Mouse (Mus musculus) adrenal gland, postnatal 14 days (tissue): ENCODE data around the gene Cdc14a. TPM values are rescaled to one million over a fixed set of nuclear protein-coding genes. Genes with fewer than 3 reads are reported as not detected.

Experiments used
- DNase-seq: peaks from one replicate; pipeline ENCODE4 v3.0.0; 2021; ENCODE audit warnings: mixed read lengths
- total RNA-seq: library from RNA; stranded (reverse); gene quantifications from 2 replicates; pipeline ENCODE4 v1.2.3, GENCODE M21; 2021

The Cdc14a gene
- total RNA-seq, 1 experiment from 2014 or later = 8.8 TPM

DNA sequence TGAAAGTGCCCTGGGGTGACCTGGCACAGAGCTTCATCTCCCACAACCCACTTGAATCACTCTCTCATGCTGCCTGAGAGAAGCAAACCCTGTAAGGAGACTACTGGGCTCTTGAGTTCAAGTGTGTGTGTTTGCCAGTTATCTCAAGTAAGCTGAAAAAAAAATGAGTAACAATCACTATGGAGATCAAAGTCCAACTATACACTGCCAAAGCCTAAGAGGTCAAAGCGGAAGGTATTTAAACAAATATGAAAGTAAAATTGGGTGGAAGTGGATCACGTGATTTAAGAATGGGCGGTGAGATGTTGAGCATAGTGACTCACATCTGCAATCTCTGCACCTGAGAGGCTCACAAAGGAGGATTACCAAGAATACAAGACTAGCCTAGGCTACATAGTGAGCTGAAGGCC lies 9.4 kb downstream of the Cdc14a start:
- DNase-seq = no peak

DNA sequence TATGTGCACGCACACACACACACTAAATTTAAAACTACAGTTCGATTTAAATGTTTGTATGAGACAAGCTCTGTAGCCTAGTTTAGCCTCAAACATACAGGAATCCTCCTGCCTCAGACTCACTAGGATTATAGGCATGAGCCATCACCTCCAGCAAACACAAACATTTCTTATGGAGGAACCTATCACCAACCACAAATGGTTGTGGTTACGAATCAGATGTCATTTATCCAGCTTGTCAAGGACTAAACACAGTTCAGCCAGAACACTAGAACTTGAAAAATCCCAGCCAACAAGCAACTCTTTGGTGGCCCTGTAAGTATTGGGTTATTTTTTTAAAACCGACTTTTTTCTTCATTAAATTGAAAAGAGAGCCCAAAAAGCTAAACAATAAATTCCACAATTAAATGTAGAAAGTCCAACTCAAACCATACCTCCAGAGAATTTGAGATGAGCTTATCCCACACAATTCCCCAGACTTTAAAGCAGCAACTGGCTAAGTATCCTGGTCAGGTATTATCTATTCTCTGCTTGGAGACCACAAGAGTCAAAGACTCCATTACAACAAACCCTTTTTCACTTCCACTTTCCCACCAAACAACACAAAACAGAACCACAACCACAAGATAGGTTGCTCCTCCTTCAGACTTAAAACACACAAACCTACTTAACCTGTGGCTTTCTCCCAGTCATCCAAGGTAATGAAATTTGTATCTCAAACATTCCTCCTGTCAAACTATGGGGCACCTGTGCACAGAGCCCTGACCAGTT lies 10.7 kb downstream of the Cdc14a start:
- no peak for DNase-seq

DNA sequence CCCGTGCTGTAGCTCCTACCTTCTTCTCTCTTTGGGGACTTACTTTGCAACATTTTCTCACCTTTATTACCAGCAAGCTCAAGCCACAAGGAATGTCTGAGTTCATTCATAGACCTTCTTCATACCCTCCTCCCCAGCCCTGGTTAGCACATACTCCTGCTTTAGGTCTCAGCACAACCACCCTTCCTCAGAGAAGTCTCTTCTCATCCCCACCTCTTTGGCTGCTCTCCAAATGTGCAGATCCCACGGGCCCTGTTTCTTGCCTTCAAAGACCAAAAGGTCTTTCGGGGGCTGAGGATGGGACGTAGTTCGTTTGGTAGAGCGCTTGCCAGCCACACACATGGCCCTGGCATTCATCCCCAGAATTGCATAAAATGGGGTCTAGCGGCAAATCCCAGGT lies 13.8 kb downstream of the Cdc14a start:
- DNase-seq = no peak

DNA sequence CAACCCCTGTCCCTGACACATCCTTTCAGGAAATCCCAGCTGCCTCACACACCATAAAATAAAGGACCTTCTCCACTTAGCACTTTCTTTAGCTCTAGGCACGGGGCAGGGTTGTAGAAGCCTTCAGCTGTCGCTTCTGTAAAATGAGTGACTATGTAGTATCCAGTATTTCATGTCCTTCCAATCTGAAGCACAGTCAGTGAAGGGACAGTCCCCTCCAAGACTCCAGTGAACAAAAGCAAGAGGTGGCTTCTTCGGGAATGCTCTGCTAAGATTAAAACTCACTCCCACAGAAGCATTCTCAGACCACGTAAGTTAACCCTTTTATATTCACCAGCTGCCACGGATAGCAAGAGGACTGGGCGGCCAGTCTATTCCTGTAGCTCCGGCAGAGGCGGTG lies 14.3 kb downstream of the Cdc14a start:
- no peak for DNase-seq

GRCm38 (mm10) chr3:116408856-116409255 lies 15.0 kb downstream of the Cdc14a start:
- DNase-seq = no peak

GRCm38 (mm10) chr3:116405516-116405915 lies 18.3 kb downstream of the Cdc14a start:
- no peak for DNase-seq

- no peak for DNase-seq
Measured at GRCm38 (mm10) chr3:116401436-116401835, 22.4 kb downstream of the Cdc14a start.

- DNase-seq = no peak
Measured at GRCm38 (mm10) chr3:116399349-116400090, 24.3 kb downstream of the Cdc14a start.

GRCm38 (mm10) chr3:116398543-116398942 lies 25.3 kb downstream of the Cdc14a start:
- DNase-seq = no peak

GRCm38 (mm10) chr3:116397976-116398375 lies 25.9 kb downstream of the Cdc14a start:
- no peak for DNase-seq

DNA sequence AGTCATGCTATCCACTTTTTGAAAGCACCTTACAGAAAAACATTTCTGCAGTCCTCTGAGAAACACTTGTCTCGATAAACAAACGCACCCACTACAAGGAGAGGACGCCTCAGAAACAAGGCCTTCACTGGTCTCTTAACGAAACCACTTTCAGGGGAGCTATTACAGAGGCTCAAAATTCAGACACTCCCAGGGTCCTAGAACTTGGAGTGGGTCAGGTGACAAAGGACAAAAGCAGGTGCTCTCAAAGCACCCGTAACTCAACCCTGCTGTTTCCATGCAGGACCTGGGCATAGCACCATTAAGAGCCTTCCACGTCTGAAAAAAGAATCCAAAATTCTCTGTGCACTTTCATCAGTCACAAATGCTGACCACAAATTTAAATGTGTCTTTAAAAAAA lies 26.5 kb downstream of the Cdc14a start:
- no peak for DNase-seq

DNA sequence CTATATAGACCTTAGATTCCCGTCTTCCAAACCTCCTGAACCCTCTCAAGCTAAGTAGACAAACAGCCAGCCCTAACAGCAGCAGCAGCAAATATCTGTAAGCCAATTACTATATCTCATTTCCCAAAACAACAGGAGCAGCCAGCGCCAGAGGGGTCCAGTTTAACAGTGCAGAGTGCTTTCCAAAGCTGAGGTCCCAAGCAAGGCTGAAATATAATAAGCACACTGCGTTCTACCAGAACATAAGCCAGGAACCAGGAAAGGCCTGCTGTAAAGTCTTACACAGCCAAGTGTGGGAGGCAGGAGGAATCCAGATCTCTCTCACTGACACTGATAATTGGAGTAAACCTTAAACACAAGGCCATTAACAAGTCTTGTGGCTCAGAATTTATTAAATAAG lies 27.3 kb downstream of the Cdc14a start:
- DNase-seq = no peak

DNA sequence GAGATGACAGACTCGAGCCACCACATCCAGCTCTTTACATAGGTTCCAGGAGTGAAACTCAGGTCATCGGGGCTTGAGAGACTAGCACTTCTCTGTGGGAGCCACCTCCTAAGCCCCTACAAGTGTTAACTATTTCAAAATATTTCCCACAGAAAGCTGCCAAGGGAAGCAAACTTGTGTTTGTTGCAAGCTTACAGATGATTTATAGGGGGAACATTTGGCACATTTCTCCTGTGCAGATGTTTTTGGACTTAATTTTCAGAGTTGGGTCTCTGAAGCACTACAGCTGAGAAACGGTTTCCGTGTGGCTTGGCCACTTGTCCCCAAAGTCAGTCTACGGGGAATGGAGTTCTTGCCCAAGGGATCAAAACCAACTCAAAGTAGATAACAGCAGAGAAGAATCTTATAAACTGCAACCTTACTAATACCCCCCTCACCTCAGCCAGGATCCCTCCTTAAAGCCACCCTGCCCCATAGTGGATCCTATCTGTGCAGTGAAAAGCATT lies 28.9 kb downstream of the Cdc14a start:
- DNase-seq = no peak

GRCm38 (mm10) chr3:116391399-116391798 lies 32.4 kb downstream of the Cdc14a start:
- no peak for DNase-seq

- no peak for DNase-seq
Measured at GRCm38 (mm10) chr3:116389500-116390470, 34.0 kb downstream of the Cdc14a start.

DNA sequence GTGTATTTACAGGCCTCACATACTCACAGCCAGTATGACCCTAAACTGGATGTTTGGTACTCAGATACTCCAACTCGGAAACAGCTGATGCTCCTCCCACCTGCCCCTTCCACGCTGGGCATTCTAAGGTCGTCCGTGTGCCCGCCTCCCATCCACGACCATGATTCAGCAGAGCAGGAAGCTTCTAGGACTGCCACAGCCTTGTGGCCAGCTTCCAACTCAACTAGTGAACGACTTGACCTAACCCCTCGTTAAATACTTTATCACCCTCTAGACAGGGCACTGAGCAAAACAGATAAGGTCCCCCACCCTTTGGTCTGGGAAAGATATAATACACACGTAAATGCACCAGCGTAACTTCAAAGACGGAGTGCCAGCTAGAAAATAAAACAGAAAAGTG lies 35.0 kb downstream of the Cdc14a start:
- DNase-seq = peak; percentile 68

DNA sequence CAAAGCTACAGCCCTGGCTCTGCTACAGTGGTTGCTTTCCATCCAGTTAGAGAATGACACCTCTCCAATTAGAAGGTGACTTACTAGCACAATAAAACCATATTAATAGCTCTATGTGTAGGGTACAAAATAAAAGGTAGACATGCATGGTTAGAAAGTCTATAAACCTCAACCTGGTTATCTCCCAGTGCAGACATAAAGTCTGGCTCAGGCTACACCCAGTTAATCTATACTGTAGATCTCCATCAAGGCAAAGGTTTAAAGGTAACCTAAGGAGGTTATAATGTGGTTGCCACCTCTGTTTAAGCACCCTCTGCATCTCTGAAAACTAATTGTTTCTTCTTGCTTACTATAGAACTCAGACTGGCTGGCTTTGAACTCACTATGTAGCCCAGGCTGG lies 36.9 kb downstream of the Cdc14a start:
- no peak for DNase-seq

DNA sequence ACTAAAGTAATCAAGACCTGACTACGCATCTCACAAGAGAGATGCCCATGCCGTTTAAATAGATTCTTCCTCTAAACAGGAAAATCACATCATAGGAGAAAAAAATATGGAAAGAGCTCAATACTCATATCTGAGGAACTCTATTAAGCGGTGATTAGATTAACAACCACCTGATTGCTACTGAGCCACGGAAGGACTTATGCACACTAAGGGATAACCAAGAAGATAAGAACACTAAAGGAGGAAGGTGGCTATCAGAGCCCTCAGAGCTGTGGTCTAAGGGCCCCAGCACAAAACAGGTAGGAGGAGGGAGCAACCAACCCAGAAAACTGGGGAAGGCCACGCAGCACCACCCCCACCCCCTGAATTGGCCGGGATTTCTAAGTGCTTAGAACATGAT lies 37.5 kb downstream of the Cdc14a start:
- DNase-seq = no peak

DNA sequence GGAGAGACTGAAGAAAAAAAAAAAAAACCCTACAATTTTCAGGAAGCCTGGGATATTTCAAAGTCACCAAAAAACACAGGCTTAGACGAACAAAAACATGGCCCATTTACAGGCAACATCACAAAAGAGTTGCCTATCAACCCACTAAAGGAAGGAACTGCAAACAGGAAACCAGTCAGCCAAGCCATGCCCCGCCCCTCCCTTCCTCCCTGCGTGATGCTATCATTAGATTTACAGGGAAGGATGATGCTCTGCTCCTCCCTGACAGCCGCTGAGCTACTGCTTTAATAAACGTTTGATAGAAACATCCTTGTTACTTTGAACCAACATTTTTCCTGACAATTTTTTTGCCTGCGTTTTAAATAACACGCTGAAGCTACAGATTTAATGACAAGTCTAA lies 39.5 kb downstream of the Cdc14a start:
- peak; percentile 56 for DNase-seq

DNA sequence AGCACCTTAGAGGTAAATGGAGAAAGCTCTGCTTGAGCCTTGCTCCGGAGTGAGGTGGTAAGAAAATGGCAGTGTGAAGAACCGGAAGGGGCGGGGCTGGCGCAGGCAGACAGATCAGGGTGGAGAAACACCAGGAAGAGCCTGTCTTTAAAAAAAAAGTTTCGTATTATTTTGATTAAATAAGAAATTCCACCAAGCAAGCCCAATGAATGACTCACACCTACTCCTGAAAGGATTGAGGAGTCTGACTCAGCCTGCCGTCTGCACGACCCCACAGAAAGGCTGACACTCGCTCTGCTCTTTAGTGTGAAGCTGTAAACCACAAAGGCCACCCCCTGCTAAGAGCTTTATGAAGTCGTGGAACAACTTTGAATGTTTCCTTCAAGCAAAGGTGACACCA lies 43.5 kb downstream of the Cdc14a start:
- DNase-seq = peak; percentile 21

DNA sequence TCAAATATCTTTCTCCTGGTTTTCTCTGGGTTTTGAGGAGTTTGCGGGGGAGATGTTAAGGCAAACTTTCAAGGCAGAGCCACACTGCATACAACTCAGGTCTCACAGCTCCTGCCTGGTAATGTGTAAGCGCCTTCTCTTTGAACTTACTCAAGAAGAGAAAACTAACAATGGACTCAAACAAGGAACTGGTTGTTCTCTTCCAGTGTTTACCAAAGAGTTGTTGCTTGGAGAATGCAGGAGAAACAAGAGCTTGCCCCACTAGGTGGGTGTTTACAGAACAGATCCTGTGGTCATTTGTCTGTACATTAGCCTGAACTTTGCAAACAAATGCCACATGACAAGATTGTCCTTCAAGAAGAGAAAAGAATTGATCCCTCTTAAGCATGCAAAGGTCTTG lies 48.4 kb downstream of the Cdc14a start:
- no peak for DNase-seq

- no peak for DNase-seq
Measured at GRCm38 (mm10) chr3:116374486-116374885, 49.3 kb downstream of the Cdc14a start.
